Mouse (Mus musculus) erythroblast, embryonic 14.5 days (primary cell): Measurements from ENCODE around the gene Galntl5. TPM values are rescaled to one million over a fixed set of nuclear protein-coding genes. Genes with fewer than 3 reads are reported as not detected.
"Not testable (repeated sequence)": the region's sequence is repeated elsewhere in the genome, so short reads cannot be mapped to it uniquely, and the experiment has no call there.

ENCODE experiments used
- H3K27me3 ChIP-seq: 2 replicates; pipeline ENCODE4 v1.6.1; 2012; ENCODE audit warnings: inconsistent platforms; ENCODE audit not compliant: control insufficient read depth
- H3K36me3 ChIP-seq: 2 replicates; pipeline ENCODE4 v1.6.1; 2012; ENCODE audit warnings: mild to moderate bottlenecking, inconsistent platforms; ENCODE audit not compliant: control insufficient read depth
- H3K4me1 ChIP-seq: 2 replicates; pipeline ENCODE4 v1.6.1; 2012; ENCODE audit warnings: inconsistent platforms; ENCODE audit not compliant: control insufficient read depth
- H3K4me3 ChIP-seq: replicated peaks from 2 replicates; pipeline ENCODE3; 2012; ENCODE audit warnings: moderate library complexity, mild to moderate bottlenecking, inconsistent platforms
- H3K9me3 ChIP-seq: 2 replicates; pipeline ENCODE4 v1.6.1; 2012; ENCODE audit warnings: low read length, inconsistent platforms, mixed read lengths; ENCODE audit not compliant: control insufficient read depth
- GATA1 ChIP-seq: IDR thresholded peaks from 2 replicates; pipeline ENCODE4 v1.6.1; 2012; ENCODE audit warnings: low read length, inconsistent platforms, mixed read lengths
- TAL1 ChIP-seq: IDR thresholded peaks from 3 replicates; pipeline ENCODE4 v1.6.1; 2012; ENCODE audit warnings: low read length, inconsistent platforms, mixed read lengths
- polyA plus RNA-seq: library from polyadenylated mRNA; stranded (reverse); fragments of >175 nt; gene quantifications from 2 replicates; pipeline ENCODE4 v1.2.3, GENCODE M21; 2012

Galntl5 gene
- polyA plus RNA-seq, 1 experiment: not detected

- TF ChIP-seq GATA1 (no peak), TAL1 (no peak)
- Histone ChIP-seq H3K9me3 (no peaks in the 10 kb centered on the region), H3K4me1 (no peaks in the 10 kb centered on the region)
Observed at GRCm38 (mm10) chr5:25184594-25184993, 3.3 kb downstream of the Galntl5 start.

GRCm38 (mm10) chr5:25187727-25188126, 6.5 kb downstream of the Galntl5 start:
- no peak overlapping the region for H3K4me3 ChIP-seq
- no peaks in the 10 kb centered on the region for H3K36me3 ChIP-seq
- no peaks in the 10 kb centered on the region for H3K4me1 ChIP-seq
- TF ChIP-seq GATA1: no peak
- TF ChIP-seq TAL1: no peak
- H3K9me3 ChIP-seq: no peaks in the 10 kb centered on the region
- no peaks in the 10 kb centered on the region for H3K27me3 ChIP-seq

More at GRCm38 (mm10) chr5:25184594-25184993, 3.3 kb downstream of the Galntl5 start:
- no peaks in the 10 kb centered on the region for H3K36me3 ChIP-seq
- H3K27me3 ChIP-seq: no peaks in the 10 kb centered on the region
- no peak overlapping the region for H3K4me3 ChIP-seq

GRCm38 (mm10) chr5:25188802-25189201, 7.5 kb downstream of the Galntl5 start:
- H3K4me3 ChIP-seq: no peak overlapping the region
- H3K27me3 ChIP-seq: no peaks in the 10 kb centered on the region
- no peaks in the 10 kb centered on the region for H3K9me3 ChIP-seq
- TF ChIP-seq TAL1: no peak
- no peak for TF ChIP-seq GATA1
- no peaks in the 10 kb centered on the region for H3K36me3 ChIP-seq
- no peaks in the 10 kb centered on the region for H3K4me1 ChIP-seq

GRCm38 (mm10) chr5:25190521-25190920, 9.3 kb downstream of the Galntl5 start:
- TF ChIP-seq TAL1: no peak
- no peak for TF ChIP-seq GATA1

GRCm38 (mm10) chr5:25211872-25212271, 30.6 kb downstream of the Galntl5 start:
- Histone ChIP-seq H3K27me3 (no peaks in the 10 kb centered on the region), H3K4me1 (no peaks in the 10 kb centered on the region), H3K9me3 (no peaks in the 10 kb centered on the region), H3K4me3 (no peak overlapping the region), H3K36me3 (no peaks in the 10 kb centered on the region)
- TF ChIP-seq TAL1: no peak
- no peak for TF ChIP-seq GATA1

More at GRCm38 (mm10) chr5:25190521-25190920, 9.3 kb downstream of the Galntl5 start:
- H3K4me3 ChIP-seq: no peak overlapping the region
- no peaks in the 10 kb centered on the region for H3K4me1 ChIP-seq
- no peaks in the 10 kb centered on the region for H3K27me3 ChIP-seq
- H3K9me3 ChIP-seq: no peaks in the 10 kb centered on the region
- no peaks in the 10 kb centered on the region for H3K36me3 ChIP-seq

GRCm38 (mm10) chr5:25213216-25213615, 32.0 kb downstream of the Galntl5 start:
- H3K36me3 ChIP-seq, H3K27me3 ChIP-seq, H3K4me3 ChIP-seq, H3K4me1 ChIP-seq, H3K9me3 ChIP-seq: not testable (repeated sequence)

GRCm38 (mm10) chr5:25215006-25215405, 33.7 kb downstream of the Galntl5 start:
- TF ChIP-seq TAL1: no peak
- no peak for TF ChIP-seq GATA1
- no peak overlapping the region for H3K4me3 ChIP-seq
- H3K36me3 ChIP-seq: no peaks in the 10 kb centered on the region
- no peaks in the 10 kb centered on the region for H3K27me3 ChIP-seq
- no peaks in the 10 kb centered on the region for H3K9me3 ChIP-seq
- no peaks in the 10 kb centered on the region for H3K4me1 ChIP-seq

GRCm38 (mm10) chr5:25221604-25222003, 40.3 kb downstream of the Galntl5 start, which contains the start of gene Galnt11:
TSS of gene Galnt11 (plus strand) at chr5:25221904.
- TF ChIP-seq GATA1: no peak
- TF ChIP-seq TAL1: no peak

GRCm38 (mm10) chr5:25222752-25223702, 41.8 kb downstream of the Galntl5 start, which contains the start of gene E130116L18Rik:
TSS of gene E130116L18Rik (minus strand) at chr5:25223153.
- H3K4me3 ChIP-seq: peak within 1 kb of the TSS; percentile 59
- TF ChIP-seq GATA1 (no peak), TAL1 (no peak)

More at GRCm38 (mm10) chr5:25221604-25222003, 40.3 kb downstream of the Galntl5 start, which contains the start of gene Galnt11:
- no peaks in the 10 kb centered on the region for H3K36me3 ChIP-seq
- peak within 1 kb of the TSS; percentile 59 for H3K4me3 ChIP-seq
- H3K27me3 ChIP-seq: peaks cover 32% of the 10 kb centered on the region
- H3K4me1 ChIP-seq: peaks cover 5% of the 10 kb centered on the region
- H3K9me3 ChIP-seq: peaks cover 3% of the 10 kb centered on the region; the same call in 1 of the 2 replicates

GRCm38 (mm10) chr5:25224377-25224776, 43.1 kb downstream of the Galntl5 start:
- not testable (repeated sequence) for H3K4me3 ChIP-seq, H3K36me3 ChIP-seq, H3K4me1 ChIP-seq, H3K9me3 ChIP-seq
- H3K27me3 ChIP-seq: peaks cover 32% of the 10 kb centered on the region

More at GRCm38 (mm10) chr5:25222752-25223702, 41.8 kb downstream of the Galntl5 start, which contains the start of gene E130116L18Rik:
- Histone ChIP-seq H3K9me3 (peaks cover 3% of the 10 kb centered on the region; the same call in 1 of the 2 replicates), H3K27me3 (peaks cover 32% of the 10 kb centered on the region), H3K4me1 (peaks cover 5% of the 10 kb centered on the region), H3K36me3 (no peaks in the 10 kb centered on the region)
